Mouse (Mus musculus) cerebellum, adult 2 months (tissue): Measurements from ENCODE around the gene Tmem8.

Experiments
- CTCF ChIP-seq: fragments of 200-500 bp; IDR thresholded peaks from 2 replicates; pipeline ENCODE4 v1.5.1; 2011; ENCODE audit warnings: low read depth, mild to moderate bottlenecking, control low read depth, low read length, moderate library complexity, borderline replicate concordance; ENCODE audit not compliant: insufficient read depth
- POLR2A ChIP-seq: fragments of 200-500 bp; IDR thresholded peaks from 2 replicates; pipeline ENCODE4 v1.6.1; 2011; ENCODE audit warnings: low read length, control low read depth, borderline replicate concordance; ENCODE audit not compliant: insufficient read depth

- TF ChIP-seq CTCF (no peak), POLR2A (no peak)
These were observed 12.1 kb downstream of the Tmem8 start for GRCm38 (mm10) chr17:26125226-26125625.
